Mouse (Mus musculus) forebrain, embryonic 11.5 days (tissue): ENCODE measurements around the gene Vash1. TPM values are rescaled to one million over a fixed set of nuclear protein-coding genes. Genes with fewer than 3 reads are reported as not detected.

Source experiments
- ATAC-seq: fragments of 200-750 bp; cut with Nextera tagmentation; replicated peaks from 2 replicates; pipeline ENCODE4 v1.8.0; 2017; ENCODE audit warnings: moderate TSS enrichment; ENCODE audit not compliant: low FRiP score
- DNase-seq: peaks from one replicate; pipeline ENCODE4 v3.0.0-alpha.2; 2017; ENCODE audit warnings: low spot score
- H3K27ac ChIP-seq: fragments of 300-500 bp; sonication (generic); 2 replicates; pipeline ENCODE4 v1.5.1; 2014; ENCODE audit warnings: low read depth, low read length
- H3K27me3 ChIP-seq: fragments of 300-500 bp; sonication (generic); 2 replicates; pipeline ENCODE4 v1.6.1; 2014; ENCODE audit warnings: mild to moderate bottlenecking, low read length, mixed read lengths; ENCODE audit not compliant: control insufficient read depth, insufficient read depth
- H3K36me3 ChIP-seq: fragments of 300-500 bp; sonication (generic); 2 replicates; pipeline ENCODE4 v1.6.1; 2014; ENCODE audit warnings: mild to moderate bottlenecking, low read length, moderate library complexity, mixed read lengths; ENCODE audit not compliant: control insufficient read depth, insufficient read depth
- H3K4me1 ChIP-seq: fragments of 300-500 bp; sonication (generic); replicated peaks from 2 replicates; pipeline ENCODE4 v1.6.1; 2014; ENCODE audit warnings: low read length, mixed read lengths; ENCODE audit not compliant: control insufficient read depth, insufficient read depth
- H3K4me2 ChIP-seq: fragments of 300-500 bp; sonication (generic); 2 replicates; pipeline ENCODE4 v1.6.1; 2014; ENCODE audit warnings: low read depth, mild to moderate bottlenecking, low read length, moderate library complexity, mixed read lengths; ENCODE audit not compliant: severe bottlenecking
- H3K4me3 ChIP-seq: fragments of 300-500 bp; sonication (generic); 2 replicates; pipeline ENCODE4 v1.5.1; 2014; ENCODE audit warnings: low read depth, low read length
- H3K9ac ChIP-seq: fragments of 300-500 bp; sonication (generic); 2 replicates; pipeline ENCODE4 v1.6.1; 2014; ENCODE audit warnings: low read length
- H3K9me3 ChIP-seq: fragments of 300-500 bp; sonication (generic); 2 replicates; pipeline ENCODE4 v1.6.1; 2016; ENCODE audit warnings: low read length, mixed read lengths; ENCODE audit not compliant: control insufficient read depth
- WGBS: fragments of 180-500 bp; shearing (Covaris S2); extraction: QIAGEN DNeasy Blood & Tissue Kit; methylation state at CpG from one replicate; pipeline ENCODE4 v1.1.7; 2014; 5-methylcytosine and 5-hydroxymethylcytosine counted together
- polyA plus RNA-seq: library from polyadenylated mRNA; unstranded; fragments of >200 nt; fragmentation: Nextera tagmentation; extraction: Ambion mirVana; gene quantifications from 2 replicates; pipeline ENCODE4 v1.2.1, GENCODE M21; 2014

Gene Vash1
- polyA plus RNA-seq, 1 experiment from 2014 or later, result 23.5 TPM

GRCm38 (mm10) chr12:86648489-86648888, 30.0 kb upstream of the Vash1 start:
- Histone ChIP-seq H3K4me2 (no peak overlapping the region), H3K9ac (no peak overlapping the region), H3K36me3 (no peaks in the 10 kb centered on the region), H3K9me3 (no peaks in the 10 kb centered on the region), H3K27me3 (no peaks in the 10 kb centered on the region), H3K27ac (no peak overlapping the region), H3K4me3 (no peak overlapping the region), H3K4me1 (peaks cover 3% of the 10 kb centered on the region; the same call in 1 of the 2 replicates)
- DNase-seq, result no peak
- 78% methylated on average over 3 of the region's 3 CpGs for WGBS
- no peak for ATAC-seq

- ATAC-seq (no peak), DNase-seq (no peak)
- H3K9me3 ChIP-seq, result no peaks in the 10 kb centered on the region
- no peak overlapping the region for H3K4me2 ChIP-seq
- H3K4me3 ChIP-seq, result no peak overlapping the region
- WGBS, result 88% methylated on average over 8 of the region's 8 CpGs
- no peaks in the 10 kb centered on the region for H3K36me3 ChIP-seq
- H3K9ac ChIP-seq, result no peak overlapping the region
- H3K27me3 ChIP-seq, result no peaks in the 10 kb centered on the region
- peaks cover 3% of the 10 kb centered on the region; the same call in 1 of the 2 replicates for H3K4me1 ChIP-seq
- H3K27ac ChIP-seq, result no peak overlapping the region
Observed at GRCm38 (mm10) chr12:86651301-86651860, 27.1 kb upstream of the Vash1 start.

- H3K4me1 ChIP-seq, result no peaks in the 10 kb centered on the region
- DNase-seq (no peak), ATAC-seq (no peak)
- H3K9ac ChIP-seq, result no peak overlapping the region
- no peak overlapping the region for H3K4me3 ChIP-seq
- H3K27me3 ChIP-seq, result no peaks in the 10 kb centered on the region
- WGBS, result 82% methylated on average over 4 of the region's 4 CpGs
- H3K27ac ChIP-seq, result no peak overlapping the region
- no peaks in the 10 kb centered on the region for H3K36me3 ChIP-seq
- H3K9me3 ChIP-seq, result no peaks in the 10 kb centered on the region
- H3K4me2 ChIP-seq, result no peak overlapping the region
Observed at GRCm38 (mm10) chr12:86652570-86653041, 25.9 kb upstream of the Vash1 start.

- H3K36me3 ChIP-seq, result no peaks in the 10 kb centered on the region
- H3K4me1 ChIP-seq, result no peaks in the 10 kb centered on the region; the same call in 1 of the 2 replicates
- H3K4me3 ChIP-seq, result no peak overlapping the region
- H3K9ac ChIP-seq, result no peak overlapping the region
- peaks cover 4% of the 10 kb centered on the region for H3K27me3 ChIP-seq
- no peak overlapping the region for H3K4me2 ChIP-seq
- ATAC-seq, result no peak
- DNase-seq, result no peak
- H3K9me3 ChIP-seq, result no peaks in the 10 kb centered on the region
- no peak overlapping the region for H3K27ac ChIP-seq
- WGBS, result 21% methylated on average over 6 of the region's 6 CpGs
Observed at GRCm38 (mm10) chr12:86659447-86659968, 19.0 kb upstream of the Vash1 start.

- Histone ChIP-seq H3K36me3 (no peaks in the 10 kb centered on the region), H3K9ac (no peak overlapping the region), H3K27ac (no peak overlapping the region), H3K27me3 (peaks cover 4% of the 10 kb centered on the region), H3K4me1 (no peaks in the 10 kb centered on the region; the same call in 1 of the 2 replicates), H3K4me2 (no peak overlapping the region), H3K4me3 (no peak overlapping the region), H3K9me3 (no peaks in the 10 kb centered on the region)
- 76% methylated on average over 2 of the region's 2 CpGs for WGBS
- no peak for DNase-seq
- no peak for ATAC-seq
Observed at GRCm38 (mm10) chr12:86660466-86660865, 18.0 kb upstream of the Vash1 start.

GRCm38 (mm10) chr12:86665656-86666055, 12.8 kb upstream of the Vash1 start:
- DNase-seq, result no peak
- Histone ChIP-seq H3K27me3 (peaks cover 4% of the 10 kb centered on the region), H3K4me1 (no peaks in the 10 kb centered on the region), H3K9me3 (no peaks in the 10 kb centered on the region), H3K36me3 (no peaks in the 10 kb centered on the region), H3K27ac (no peak overlapping the region), H3K9ac (no peak overlapping the region), H3K4me2 (no peak overlapping the region), H3K4me3 (no peak overlapping the region)
- ATAC-seq, result no peak
- 69% methylated on average over 3 of the region's 3 CpGs for WGBS

GRCm38 (mm10) chr12:86668404-86668803, 10.1 kb upstream of the Vash1 start:
- Histone ChIP-seq H3K4me2 (no peak overlapping the region), H3K27ac (no peak overlapping the region), H3K27me3 (no peaks in the 10 kb centered on the region), H3K9me3 (no peaks in the 10 kb centered on the region), H3K4me3 (no peak overlapping the region), H3K4me1 (no peaks in the 10 kb centered on the region), H3K36me3 (no peaks in the 10 kb centered on the region), H3K9ac (no peak overlapping the region)
- no peak for ATAC-seq
- no peak for DNase-seq
- WGBS, result 98% methylated on average over 2 of the region's 2 CpGs

- Histone ChIP-seq H3K4me1 (no peaks in the 10 kb centered on the region), H3K36me3 (no peaks in the 10 kb centered on the region), H3K9me3 (no peaks in the 10 kb centered on the region), H3K4me3 (no peak overlapping the region), H3K4me2 (no peak overlapping the region), H3K9ac (no peak overlapping the region), H3K27ac (no peak overlapping the region), H3K27me3 (no peaks in the 10 kb centered on the region)
- ATAC-seq (no peak), DNase-seq (no peak)
- WGBS, result 86% methylated on average over 4 of the region's 4 CpGs
Observed at GRCm38 (mm10) chr12:86672105-86672504, 6.4 kb upstream of the Vash1 start.

GRCm38 (mm10) chr12:86672507-86672906, 6.0 kb upstream of the Vash1 start:
- Histone ChIP-seq H3K9ac (no peak overlapping the region), H3K27me3 (no peaks in the 10 kb centered on the region), H3K36me3 (no peaks in the 10 kb centered on the region), H3K9me3 (no peaks in the 10 kb centered on the region), H3K4me1 (no peaks in the 10 kb centered on the region), H3K4me3 (no peak overlapping the region), H3K4me2 (no peak overlapping the region), H3K27ac (no peak overlapping the region)
- DNase-seq (no peak), ATAC-seq (no peak)
- WGBS, result 77% methylated on average over 5 of the region's 5 CpGs
